Mouse (Mus musculus): ENCODE measurements at regions not wholly inside any gene's neighbourhood (a gene's known extent, or its start where the extent isn't known, plus 50 kb on each side); places are given as distances from the start of the nearest gene placed in this dataset.

DNA sequence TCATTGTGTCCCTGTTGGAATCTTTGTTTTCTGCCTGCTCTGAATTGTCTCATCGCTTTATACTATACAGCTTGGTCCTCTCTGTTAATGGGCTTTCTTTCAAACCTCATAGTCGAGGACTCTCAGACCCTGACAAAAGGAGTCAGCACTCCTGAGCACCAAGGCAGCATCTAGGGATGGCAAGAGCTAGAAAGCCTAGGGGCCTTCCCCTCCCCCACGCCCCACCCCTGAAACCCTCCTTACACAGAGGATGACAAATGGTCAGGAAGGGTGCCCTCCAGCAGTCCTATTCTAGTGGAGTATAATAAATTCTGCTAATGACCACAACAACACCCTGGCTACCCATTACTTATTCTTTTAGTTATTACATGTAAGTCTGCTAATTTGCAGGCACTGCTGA is 74.4 kb downstream of the Tbx19 start:
- DNase-seq: no peak

DNA sequence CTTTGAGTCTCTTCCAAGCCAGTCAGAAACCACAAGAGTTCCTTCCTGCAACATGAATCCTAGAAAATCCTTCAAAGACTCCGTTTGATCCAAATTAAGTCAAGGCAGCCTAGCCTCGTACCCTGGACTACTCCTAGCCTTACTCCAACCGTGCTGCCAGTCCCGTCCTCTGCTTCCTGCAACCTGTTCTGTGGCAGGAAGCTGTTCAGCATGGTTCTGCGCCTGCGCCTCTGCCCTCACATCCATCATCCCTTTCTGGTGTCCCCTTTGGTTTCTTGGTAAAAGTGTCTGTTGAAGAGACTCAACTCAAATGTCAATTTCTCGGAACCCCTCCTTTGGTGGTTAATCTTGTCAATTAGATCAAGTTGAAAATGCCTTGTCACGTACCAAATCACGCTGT is 75.8 kb downstream of the Tbx19 start:
- no peak for DNase-seq

DNA sequence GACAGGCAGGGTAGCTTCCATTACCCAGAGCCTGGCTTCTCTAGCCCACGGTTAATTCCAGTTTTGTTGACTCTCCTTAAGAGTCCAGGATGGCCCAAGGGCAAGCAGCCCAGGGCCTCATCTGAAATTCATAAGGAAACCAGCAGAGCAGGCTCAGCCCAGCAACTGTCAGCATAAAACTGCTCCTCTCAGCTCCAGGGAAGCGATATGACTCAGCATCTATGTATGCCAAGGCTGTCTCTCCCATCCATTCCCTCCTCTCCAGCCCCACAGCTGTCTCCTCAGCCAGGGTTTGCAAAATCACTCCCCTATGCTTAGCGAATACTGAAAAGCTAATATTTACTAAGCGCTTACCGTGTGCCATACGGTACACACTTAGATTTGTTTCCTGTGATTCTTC is 76.4 kb downstream of the Tbx19 start:
- no peak for DNase-seq

DNA sequence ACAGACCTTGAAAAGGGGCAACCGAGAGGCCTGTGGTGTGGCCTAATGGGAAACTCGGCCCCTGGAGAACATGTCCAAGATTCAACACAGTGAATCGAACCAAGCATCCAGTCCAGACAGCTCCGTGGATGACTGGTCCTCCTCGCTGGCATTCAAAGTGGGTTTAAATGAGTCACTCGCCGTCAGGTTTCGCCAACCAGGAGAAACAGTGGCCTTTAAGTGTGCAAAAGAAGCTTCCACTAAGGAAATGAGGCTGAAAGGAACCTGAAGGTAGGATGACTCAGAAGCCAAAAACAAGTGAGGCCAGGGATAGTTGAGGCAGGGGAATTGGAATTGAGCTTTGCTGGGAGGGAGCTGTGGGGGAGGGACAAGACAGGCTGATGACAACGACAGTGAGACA is 80.2 kb downstream of the Tbx19 start:
- no peak for DNase-seq

DNA sequence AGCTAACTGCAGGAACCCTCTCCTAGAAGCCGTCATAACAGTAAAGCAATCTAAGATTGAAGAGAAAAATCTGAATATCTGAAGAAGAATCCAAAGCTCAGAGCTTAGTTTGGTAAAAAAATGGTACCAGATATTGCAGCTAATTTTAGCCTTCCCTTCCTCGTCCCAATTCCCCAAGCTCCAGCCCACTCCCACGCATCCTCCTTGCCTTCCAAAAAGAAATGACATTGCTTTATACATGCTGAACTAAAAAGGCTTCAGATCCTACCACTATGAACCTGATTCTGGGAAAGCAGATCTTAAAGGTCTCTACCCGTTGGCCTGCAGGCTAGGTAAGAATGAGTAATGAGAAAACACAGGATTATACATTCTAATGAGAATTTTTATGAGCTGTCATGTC is 83.3 kb downstream of the Tbx19 start:
- no peak for DNase-seq

DNA sequence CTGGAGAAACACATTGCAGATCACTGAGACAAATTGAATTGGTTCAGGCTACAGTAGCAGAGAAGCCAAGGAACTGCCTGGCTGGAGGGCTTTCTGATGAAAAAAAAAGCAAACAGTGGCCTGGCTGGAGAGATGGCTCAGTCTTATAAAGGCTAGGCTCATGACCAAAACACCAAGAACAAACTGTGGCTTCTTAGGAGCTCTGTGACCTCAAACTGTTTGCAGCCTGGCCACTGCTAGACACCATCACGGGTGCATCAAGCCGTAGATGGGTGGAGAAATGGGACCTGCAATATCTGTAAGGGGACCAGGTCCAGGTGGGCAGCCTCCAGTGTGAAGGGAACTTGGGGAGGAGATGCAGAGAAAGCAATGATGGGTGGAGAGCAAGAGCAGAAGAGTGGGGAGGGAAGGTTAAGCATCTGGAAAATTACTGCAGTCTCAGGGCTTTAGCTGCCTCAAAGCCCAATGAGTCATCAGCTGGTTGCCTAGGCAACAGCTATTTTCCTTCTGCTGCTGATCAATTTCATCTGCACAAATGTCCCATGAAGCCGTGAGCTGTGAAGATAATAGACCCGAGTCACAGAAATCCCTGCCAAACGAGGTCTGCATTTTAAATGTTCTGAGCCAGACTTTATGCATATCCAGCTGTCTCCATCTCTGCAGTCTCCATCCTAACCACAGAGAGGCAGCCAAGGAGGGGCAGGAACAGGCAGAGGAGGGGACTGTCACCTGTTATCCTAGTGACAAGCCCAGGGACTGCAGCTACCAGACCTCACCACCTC is 85.1 kb downstream of the Tbx19 start:
- DNase-seq: no peak

DNA sequence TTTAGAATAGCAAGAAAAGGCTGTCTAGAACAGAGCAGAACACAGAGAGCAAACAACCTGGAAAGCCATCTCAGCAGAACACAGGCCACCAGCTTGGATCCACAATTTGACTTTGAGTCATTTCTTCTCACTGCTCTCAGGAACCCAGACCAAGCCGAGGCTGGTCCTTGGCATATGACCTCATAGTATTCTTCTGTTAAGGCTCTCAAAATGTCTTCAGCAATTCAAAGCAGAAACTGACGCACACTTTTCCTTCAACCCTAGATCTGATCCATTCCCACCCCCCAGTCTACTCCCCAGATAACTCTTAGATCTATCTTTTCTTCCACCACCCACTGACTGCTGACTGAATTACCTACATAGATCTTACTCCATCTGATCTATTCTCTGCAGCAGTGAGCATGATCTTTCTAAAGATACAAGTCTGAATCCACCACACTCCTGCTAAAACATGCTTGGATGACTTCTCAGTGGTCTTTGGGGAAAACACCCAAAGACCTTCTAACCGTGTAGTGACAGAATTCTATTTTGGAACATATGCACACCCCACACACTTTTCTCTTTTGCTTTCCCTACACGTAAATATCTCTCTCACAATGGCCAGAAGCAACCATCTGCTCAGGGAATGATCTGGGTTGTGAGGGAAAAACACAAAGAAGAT is 88.6 kb downstream of the Tbx19 start:
- no peak for DNase-seq

DNA sequence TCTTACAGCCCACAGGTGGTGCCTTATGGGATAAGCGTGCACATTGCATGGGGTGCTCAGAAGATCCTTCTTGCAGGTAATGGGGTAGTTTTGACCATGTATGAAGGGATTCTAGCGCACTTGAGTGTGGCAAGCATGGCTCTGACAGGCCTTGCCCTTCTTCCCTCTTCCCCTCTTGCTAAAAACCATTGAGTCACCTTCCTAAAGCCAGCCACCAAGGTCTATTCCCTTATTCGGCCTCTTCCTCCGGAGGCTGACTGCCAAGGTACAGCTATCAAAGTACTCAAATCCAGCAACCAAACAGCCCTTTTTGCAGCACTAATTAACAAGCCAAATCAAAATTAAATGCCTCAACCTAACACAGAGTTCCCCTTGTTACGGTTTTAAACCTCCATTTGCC is 95.6 kb downstream of the Tbx19 start:
- no peak for DNase-seq

DNA sequence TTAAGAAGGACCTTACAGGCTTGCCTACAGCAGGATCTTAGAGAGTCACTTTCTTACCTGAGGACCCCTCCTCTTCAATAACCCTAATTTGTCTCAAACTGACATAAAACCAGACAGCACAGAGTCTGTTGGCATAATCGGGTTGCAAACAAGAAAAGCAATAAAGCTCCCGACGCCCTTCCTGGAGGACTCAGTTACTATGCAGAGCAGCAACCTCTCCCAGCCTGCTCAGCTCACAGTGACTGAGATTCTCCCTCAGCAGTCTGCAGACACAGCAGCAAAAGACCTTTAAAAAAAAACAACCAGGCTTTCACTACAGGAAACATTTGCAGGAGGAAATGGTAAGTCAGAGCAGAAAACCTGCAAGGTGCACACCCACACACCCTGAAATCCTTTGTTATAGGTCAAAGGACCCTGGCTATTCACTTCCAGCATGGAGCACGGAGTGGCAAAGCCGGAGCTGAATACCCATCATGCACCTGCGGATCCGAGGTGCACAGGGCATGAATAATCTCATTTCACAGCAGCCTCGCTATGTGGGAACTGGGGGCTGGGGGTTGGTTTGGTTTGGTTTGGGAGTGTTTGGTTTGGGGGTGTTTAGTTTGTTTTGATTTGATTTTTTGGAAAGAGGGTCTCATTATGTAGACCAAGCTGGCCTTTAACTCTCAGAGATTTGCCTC is 97.6 kb downstream of the Tbx19 start:
- no peak for DNase-seq

DNA sequence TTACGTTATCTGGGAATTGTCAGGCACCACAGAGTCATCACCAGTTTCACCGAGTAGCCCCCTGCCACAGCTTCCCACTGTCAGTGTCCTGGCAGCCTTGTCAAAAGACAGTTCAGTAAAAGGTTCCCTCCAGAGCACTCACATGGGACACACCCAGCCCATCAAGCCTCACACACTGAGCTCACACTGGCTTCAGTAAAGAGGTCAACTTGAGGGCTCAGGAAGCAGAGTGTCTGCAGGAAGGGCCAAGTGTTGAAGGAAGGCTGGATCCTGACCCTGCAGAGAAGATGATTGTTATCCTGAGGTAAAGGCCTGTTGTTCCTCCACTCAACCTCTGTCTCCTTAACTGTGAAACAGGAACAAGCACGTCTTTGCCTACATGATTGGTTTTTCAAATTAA is 99.2 kb downstream of the Tbx19 start:
- DNase-seq: no peak

DNA sequence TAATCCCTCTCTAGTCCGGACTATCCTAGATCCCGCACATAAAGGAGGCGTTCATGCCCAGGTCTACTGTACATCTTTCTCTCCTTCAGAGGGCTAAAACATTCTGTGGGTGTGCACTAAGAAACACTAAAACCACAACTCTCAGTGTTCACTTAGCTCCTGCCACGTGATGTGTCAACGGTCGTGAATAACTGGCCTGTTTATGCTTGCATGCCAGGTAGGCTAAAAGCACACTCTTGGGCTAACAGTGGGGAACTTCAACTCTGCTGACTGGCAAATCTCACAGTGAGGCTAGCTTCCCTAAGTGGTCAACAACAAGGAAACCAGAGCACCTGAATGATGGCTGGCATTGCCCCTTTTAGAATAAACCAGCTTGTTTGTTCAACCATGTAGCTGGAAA is 106.3 kb downstream of the Tbx19 start:
- no peak for DNase-seq

DNA sequence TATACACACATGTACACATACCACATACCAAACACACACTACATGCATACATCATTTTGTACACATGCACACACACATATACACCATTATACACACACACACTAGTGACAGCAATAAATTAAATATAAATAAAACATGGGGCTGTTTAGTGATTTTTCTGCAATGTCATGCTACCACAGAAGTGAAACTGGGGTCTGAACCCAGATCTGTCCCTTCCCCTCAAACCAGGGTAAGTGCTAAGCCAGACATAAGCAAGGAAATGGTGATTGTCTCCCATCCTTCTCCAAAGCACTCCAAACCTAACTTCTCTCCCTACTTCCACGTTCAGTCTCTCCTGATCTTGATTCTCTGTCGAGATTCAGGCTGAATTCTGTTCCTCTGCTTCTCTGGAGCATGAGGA is 109.3 kb downstream of the Tbx19 start:
- no peak for DNase-seq

DNA sequence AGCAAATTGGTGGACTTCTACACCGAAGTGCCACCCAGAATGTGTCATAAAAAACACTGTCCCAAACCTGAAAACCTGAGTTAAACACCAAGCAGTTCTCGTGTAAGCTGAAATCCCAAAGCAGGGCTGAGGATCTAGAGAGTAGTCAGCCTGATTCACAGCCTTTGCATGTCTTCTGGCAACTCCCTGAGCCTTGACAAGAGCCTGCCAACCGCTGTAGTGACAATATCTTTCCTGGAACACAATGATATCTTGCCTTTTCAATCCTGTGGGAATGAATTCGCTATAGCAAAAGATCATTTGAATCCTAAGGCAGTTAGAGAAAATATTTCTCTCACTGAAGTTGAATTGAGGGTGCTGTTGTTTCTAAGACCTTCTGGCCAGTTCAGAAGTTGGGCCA is 110.4 kb downstream of the Tbx19 start:
- DNase-seq: no peak

DNA sequence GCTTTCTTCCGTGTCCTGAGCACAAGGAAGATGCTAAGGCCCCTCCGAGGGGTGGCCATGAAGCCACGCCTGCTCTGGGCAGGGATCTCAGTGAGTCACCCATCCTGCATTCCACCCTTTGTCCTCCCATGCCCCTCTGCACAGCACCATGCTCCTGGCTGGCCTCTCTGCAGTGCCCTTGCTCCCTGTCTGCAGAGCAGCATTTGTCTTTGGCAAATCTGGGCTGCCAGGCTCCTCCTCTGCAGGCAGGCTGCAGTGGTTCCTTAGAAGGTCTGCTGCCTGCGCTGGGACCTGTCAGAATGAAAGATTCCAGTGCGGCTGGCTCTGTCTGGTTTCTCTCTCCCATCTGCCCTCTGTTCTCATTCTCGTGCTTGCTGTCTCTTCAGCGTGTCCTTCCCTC is 111.3 kb upstream of the Xcl1 start:
- DNase-seq: peak; percentile 5 to 28

DNA sequence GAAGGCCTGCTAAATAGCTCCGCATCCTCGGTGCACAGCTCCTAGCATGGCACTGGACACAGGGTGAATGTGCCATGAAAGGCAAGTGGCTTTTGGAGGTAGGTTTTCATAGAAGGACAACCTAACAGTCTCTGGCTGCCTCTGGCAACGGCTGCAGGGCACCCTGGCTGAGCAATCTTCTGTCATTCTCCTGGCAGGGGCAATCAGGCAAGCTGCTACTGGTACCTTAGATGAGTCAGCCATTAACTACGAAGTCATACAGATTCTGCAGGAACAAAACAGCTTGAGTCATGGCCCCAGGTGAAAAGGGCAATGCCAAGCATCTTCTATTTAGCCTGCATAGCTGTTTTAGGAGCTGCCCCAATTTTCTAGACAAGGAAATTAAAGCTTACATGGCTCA is 110.7 kb upstream of the Xcl1 start:
- DNase-seq: no peak

DNA sequence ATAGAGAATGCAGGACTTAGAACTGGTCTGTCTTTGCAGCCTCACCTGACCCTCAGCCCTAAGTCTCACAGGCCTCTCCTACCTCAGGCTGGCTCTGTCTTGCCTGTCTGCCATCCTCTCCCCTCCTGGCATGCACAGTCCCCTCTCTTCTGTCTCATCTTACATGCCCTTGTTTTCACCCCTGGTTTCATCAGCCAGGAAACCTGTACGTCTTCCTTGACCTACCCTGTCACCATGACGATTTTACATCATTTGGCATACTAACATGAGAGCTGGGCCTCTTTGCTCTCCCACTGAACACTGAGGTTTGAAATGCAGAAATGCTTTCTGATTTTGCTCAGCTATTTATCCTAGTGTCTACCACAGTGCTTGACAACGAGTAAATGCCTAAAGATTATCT is 108.0 kb upstream of the Xcl1 start:
- no peak for DNase-seq

DNA sequence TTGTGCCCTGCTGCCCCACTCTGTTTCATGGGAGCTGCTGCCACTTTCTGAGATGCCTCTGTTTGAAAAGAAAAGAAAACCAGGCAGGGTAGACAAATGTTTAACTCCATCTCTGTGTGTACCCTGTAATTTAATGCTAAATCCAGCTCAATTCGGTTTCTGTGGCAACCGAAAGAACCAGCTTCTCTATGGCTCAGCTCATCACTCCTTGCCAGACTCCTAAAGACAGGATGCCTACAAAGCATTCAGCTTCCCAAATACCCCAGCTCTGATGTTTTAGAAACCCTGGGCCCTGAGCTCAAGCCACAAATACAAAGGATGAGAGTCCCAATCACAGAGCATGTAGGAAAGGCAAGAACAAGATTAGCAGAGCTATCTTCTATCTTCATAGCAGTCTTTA is 106.8 kb upstream of the Xcl1 start:
- no peak for DNase-seq

DNA sequence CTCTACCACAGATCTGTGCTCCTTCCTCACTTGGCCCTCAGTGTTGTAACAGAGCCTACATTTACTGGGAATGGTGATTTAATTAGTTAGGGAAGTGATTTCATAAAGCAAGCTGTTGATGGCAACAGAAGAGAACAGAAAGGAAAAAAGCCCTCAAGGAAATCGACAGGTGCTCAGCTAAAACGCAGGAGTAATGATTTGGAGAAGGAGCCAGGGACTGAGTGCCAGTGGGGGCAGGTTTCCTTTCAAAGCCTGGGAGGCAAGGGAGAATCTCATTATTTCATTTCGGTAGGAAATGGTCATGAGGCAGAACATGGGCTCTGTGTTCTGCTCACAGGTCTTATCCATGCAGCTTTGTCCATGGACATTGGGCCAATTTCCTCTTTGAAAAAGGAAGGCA is 101.3 kb upstream of the Xcl1 start:
- no peak for DNase-seq

DNA sequence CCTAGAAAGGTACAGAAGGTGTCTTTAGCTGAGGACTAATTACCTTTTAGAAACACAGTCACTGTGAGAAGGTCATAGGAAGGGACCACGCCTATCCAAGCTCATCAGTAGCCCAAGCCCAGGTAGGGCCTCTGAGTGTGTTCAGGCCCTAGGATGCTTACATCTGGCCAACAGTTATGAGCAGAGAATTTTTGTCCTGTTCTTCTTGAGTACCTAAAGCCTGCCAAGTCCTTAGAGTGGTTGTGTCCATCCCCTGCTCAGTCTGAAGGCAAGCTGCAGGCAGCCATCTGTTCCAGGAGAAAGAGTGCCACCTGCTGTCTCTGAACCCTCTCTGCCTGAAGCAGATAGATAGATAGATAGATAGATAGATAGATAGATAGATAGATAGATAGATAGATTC is 100.3 kb upstream of the Xcl1 start:
- DNase-seq: no peak

DNA sequence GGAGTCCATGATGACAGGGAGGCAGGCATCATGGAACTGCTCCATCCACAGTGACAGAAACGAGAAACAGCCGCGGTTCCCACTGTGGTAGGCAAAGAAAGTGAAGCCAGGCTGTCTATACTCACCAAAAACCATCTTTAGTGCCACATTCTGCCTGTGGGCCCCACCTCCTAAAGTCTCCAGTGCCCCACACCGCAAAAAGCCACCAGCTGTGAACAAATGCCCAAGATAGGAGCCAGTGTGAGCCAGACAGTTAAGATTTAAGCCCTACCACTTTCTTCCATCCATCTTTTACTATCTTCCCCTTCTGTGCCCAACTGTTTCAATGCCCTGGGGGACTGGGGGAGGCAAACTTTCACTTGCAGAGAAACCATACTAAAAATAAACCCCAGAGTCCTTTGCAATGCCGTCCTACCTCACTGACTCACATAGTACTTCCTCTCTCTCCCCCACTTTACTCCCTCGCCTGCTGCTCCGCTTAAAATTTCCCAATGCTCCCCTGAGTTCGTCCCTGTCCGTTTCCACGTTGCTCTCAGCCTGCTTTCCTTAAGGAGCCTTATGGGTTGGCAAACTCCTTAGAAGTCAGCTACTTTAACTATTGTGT is 85.7 kb upstream of the Xcl1 start:
- DNase-seq: no peak

DNA sequence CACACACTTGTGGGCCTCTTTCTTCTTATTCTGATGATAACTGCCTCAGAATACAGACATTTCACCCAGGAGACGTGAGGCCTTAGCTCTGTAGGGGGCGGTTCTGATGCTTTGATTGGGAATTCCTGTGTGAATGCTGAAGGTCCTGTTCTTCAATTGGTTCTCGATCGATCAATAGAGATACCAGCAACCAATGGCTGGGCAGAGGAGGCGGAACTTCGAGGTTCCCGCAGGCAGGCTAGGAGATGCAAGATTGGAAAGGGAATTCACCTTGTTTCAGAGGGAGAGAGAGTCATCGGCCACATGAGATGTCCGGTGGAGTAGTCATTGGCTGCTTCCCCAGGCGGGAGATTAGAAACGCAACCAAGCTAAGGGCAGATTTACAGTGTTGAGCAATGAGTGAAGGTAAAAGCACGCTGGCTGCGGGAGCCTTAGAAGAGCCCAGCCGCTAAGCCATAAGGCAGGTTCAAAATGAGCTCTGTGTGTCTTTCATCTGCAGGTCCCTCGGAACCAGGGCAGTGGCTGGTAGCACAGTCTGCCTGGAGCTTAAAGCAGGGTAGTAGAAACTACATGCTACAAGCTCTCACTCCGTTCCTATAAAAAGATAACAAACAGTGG is 83.5 kb upstream of the Xcl1 start:
- DNase-seq: no peak

DNA sequence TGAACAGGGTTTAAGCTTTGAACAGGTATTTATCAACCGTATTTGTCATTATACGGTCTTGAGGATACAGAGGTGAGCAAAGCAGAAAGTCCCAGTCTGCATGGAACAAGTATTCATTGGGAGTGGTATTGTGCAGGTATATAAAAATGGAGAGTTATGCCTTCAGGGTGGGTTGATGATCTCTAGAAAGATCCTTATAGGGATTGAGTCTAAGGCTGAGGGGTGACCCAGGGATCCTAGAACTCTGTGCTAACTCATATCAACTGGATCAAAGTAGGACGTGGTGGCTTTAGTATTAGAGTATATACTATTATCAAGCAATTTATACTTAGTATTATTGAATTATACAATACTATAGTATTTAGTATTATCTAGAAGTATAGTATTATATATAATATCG is 82.9 kb upstream of the Xcl1 start:
- DNase-seq: no peak

DNA sequence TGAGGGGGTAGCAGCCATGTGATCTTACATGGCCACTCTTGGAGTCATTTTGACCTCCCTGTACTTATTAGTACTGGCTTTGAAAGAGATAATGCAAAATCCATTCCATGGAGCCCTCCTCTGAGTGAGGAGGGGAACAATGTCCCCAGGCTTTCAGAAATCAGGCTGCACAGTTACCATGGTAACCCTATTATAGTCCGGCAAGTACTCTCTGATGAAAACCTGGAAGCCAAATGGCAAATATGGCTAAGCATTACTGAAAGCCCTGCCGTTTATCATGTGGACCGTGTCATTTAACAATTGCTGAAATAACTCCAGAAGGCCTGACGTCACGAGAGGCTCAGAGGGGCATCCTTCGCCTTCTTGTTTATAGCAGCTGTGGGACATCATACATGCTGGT is 82.5 kb upstream of the Xcl1 start:
- DNase-seq: no peak

DNA sequence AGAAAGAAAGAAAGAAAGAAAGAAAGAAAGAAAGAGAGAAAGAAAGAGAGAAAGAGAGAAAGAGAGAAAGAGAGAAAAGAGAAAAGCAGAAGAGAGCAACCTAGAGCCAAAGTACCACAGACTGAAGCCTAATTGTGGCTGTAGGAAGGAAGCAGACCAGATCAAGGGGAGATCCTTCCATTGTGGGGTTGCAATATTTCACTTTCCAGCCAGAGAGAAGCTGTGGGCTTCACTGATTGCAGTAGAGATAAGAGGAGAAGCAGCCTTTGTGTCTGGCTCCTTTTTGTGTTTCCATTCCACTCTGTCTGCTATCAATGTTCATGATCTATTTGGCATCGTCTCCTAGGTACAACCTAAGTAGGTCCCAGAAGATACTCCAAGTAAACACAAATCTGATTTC is 79.0 kb upstream of the Xcl1 start:
- no peak for DNase-seq

Data from lung, postnatal 4 days (tissue).